Mouse (Mus musculus) heart, embryonic 14.5 days (tissue): ENCODE data around the gene Cks1brt. TPM values are rescaled to one million over a fixed set of nuclear protein-coding genes. Genes with fewer than 3 reads are reported as not detected.
"Not testable (repeated sequence)": the region's sequence is repeated elsewhere in the genome, so short reads cannot be mapped to it uniquely, and the experiment has no call there.

ENCODE experiments used
- ATAC-seq: fragments of 200-750 bp; cut with Nextera tagmentation; 2 replicates; pipeline ENCODE4 v1.8.0; 2017; ENCODE audit warnings: low read depth, moderate TSS enrichment; ENCODE audit not compliant: insufficient number of reproducible peaks, insufficient read depth, low FRiP score
- H3K27ac ChIP-seq, 2 experiments: fragments of 200-500 bp in 1 of 2; fragments of 300-500 bp in 1 of 2; sonication (generic) in 1 of 2; replicated peaks in 1 of 2; 2 replicates each; pipeline ENCODE4 v1.5.1; 2012 to 2014; ENCODE audit warnings: low read depth in 2 of 2, low read length in 2 of 2, control low read depth in 1 of 2, mild to moderate bottlenecking in 1 of 2, mixed read lengths in 1 of 2; ENCODE audit not compliant: control insufficient read depth in 1 of 2, insufficient read depth in 1 of 2
- H3K27me3 ChIP-seq: fragments of 300-500 bp; sonication (generic); 2 replicates; pipeline ENCODE4 v1.6.1; 2014; ENCODE audit warnings: mild to moderate bottlenecking, low read length, control low read depth; ENCODE audit not compliant: control insufficient read depth, insufficient read depth
- H3K36me3 ChIP-seq: fragments of 300-500 bp; sonication (generic); 2 replicates; pipeline ENCODE4 v1.6.1; 2014; ENCODE audit warnings: mild to moderate bottlenecking, control low read depth, low read length, mixed read lengths; ENCODE audit not compliant: control insufficient read depth, insufficient read depth
- H3K4me1 ChIP-seq, 2 experiments: fragments of 200-500 bp in 1 of 2; fragments of 300-500 bp in 1 of 2; sonication (generic) in 1 of 2; 2 replicates each; pipeline ENCODE4 v1.6.1; 2012 to 2014; ENCODE audit warnings: low read length in 2 of 2, control low read depth in 1 of 2, mixed read lengths in 1 of 2; ENCODE audit not compliant: control insufficient read depth in 2 of 2, insufficient read depth in 2 of 2
- H3K4me2 ChIP-seq: fragments of 300-500 bp; sonication (generic); 2 replicates; pipeline ENCODE4 v1.6.1; 2014; ENCODE audit warnings: mild to moderate bottlenecking, low read length
- H3K4me3 ChIP-seq, 2 experiments: fragments of 200-500 bp in 1 of 2; fragments of 300-500 bp in 1 of 2; sonication (generic) in 1 of 2; 2 replicates each; pipeline ENCODE4 v1.5.1; 2012 to 2014; ENCODE audit warnings: low read length in 2 of 2, mild to moderate bottlenecking in 2 of 2, control low read depth in 1 of 2, low read depth in 1 of 2, moderate library complexity in 1 of 2; ENCODE audit not compliant: control insufficient read depth in 1 of 2, insufficient read depth in 1 of 2
- H3K9ac ChIP-seq: fragments of 300-500 bp; sonication (generic); 2 replicates; pipeline ENCODE4 v1.6.1; 2014; ENCODE audit warnings: mild to moderate bottlenecking, low read length
- H3K9me3 ChIP-seq: fragments of 300-500 bp; sonication (generic); 2 replicates; pipeline ENCODE4 v1.6.1; 2016; ENCODE audit warnings: low read length, control low read depth; ENCODE audit not compliant: control insufficient read depth
- WGBS: fragments of 180-500 bp; shearing (Covaris S2); extraction: QIAGEN DNeasy Blood & Tissue Kit; methylation state at CpG from one replicate; pipeline ENCODE4 v1.1.7; 2014; 5-methylcytosine and 5-hydroxymethylcytosine counted together
- polyA plus RNA-seq: library from polyadenylated mRNA; unstranded; fragments of >200 nt; fragmentation: Nextera tagmentation; extraction: Ambion mirVana; gene quantifications from 2 replicates; pipeline ENCODE4 v1.2.1, GENCODE M21; 2014

The Cks1brt gene
- polyA plus RNA-seq, result not detected in 2 replicates

GRCm38 (mm10) chr8:85151624-85152023 lies at the start of gene Cks1brt:
TSS of gene Cks1brt (plus strand) at chr8:85151924.
- Histone ChIP-seq H3K36me3 (no peaks in the 10 kb centered on the region), H3K9me3 (peaks cover 44% of the 10 kb centered on the region), H3K27ac (no peak within 1 kb of the TSS), H3K4me1 (no peaks in the 10 kb centered on the region), H3K4me2 (no peak within 1 kb of the TSS), H3K4me3 (no peak within 1 kb of the TSS), H3K27me3 (no peaks in the 10 kb centered on the region), H3K9ac (no peak within 1 kb of the TSS)
- ATAC-seq, result no peak
- 75% methylated on average over 3 of the region's 3 CpGs for WGBS

- H3K9me3 ChIP-seq, result peaks cover 10% of the 10 kb centered on the region
- 88% methylated on average over 10 of the region's 10 CpGs for WGBS
- no peak overlapping the region for H3K4me2 ChIP-seq
- peaks cover 19% of the 10 kb centered on the region for H3K36me3 ChIP-seq
- ATAC-seq, result no peak
- no peaks in the 10 kb centered on the region for H3K27me3 ChIP-seq
- H3K4me1 ChIP-seq, result no peaks in the 10 kb centered on the region
- H3K9ac ChIP-seq, result no peak overlapping the region
- H3K27ac ChIP-seq, result no peak overlapping the region
- no peak overlapping the region for H3K4me3 ChIP-seq
Measured at GRCm38 (mm10) chr8:85113241-85113640, 38.5 kb upstream of the Cks1brt start.

GRCm38 (mm10) chr8:85115501-85115900 lies 36.2 kb upstream of the Cks1brt start:
- H3K36me3 ChIP-seq, result peaks cover 8% of the 10 kb centered on the region
- no peak overlapping the region for H3K4me3 ChIP-seq
- 71% methylated on average over 4 of the region's 4 CpGs for WGBS
- H3K27ac ChIP-seq, result no peak overlapping the region
- no peaks in the 10 kb centered on the region for H3K27me3 ChIP-seq
- 0 out of 4 replicates have a peak, but pooled peaks cover 0 to 3% of the 10 kb centered on the region in 2 experiments for H3K4me1 ChIP-seq
- H3K9ac ChIP-seq, result no peak overlapping the region
- peaks cover 5% of the 10 kb centered on the region; the same call in 1 of the 2 replicates for H3K9me3 ChIP-seq
- no peak overlapping the region for H3K4me2 ChIP-seq
- no peak for ATAC-seq

- Histone ChIP-seq H3K4me2 (no peak overlapping the region), H3K4me1 (0 out of 4 replicates have a peak, but pooled peaks cover 0 to 3% of the 10 kb centered on the region in 2 experiments), H3K36me3 (no peaks in the 10 kb centered on the region), H3K9me3 (no peaks in the 10 kb centered on the region), H3K4me3 (no peak overlapping the region), H3K27ac (no peak overlapping the region), H3K27me3 (no peaks in the 10 kb centered on the region), H3K9ac (no peak overlapping the region)
- 88% methylated on average over 7 of the region's 7 CpGs for WGBS
- no peak for ATAC-seq
Measured at GRCm38 (mm10) chr8:85116984-85117383, 34.7 kb upstream of the Cks1brt start.

GRCm38 (mm10) chr8:85119052-85119981 lies 32.4 kb upstream of the Cks1brt start:
- Histone ChIP-seq H3K27ac (peak overlapping the region in 1 of 2 experiments; percentile 49; a peak in 1 of 4 replicates), H3K9ac (peak overlapping the region; percentile 83), H3K27me3 (no peaks in the 10 kb centered on the region), H3K4me1 (0 out of 4 replicates have a peak, but pooled peaks cover 0 to 3% of the 10 kb centered on the region in 2 experiments), H3K9me3 (no peaks in the 10 kb centered on the region), H3K4me2 (peak overlapping the region; percentile 89), H3K4me3 (peak overlapping the region; percentile 67 to 91), H3K36me3 (no peaks in the 10 kb centered on the region)
- WGBS, result 8% methylated on average over 37 of the region's 37 CpGs
- ATAC-seq, result peak; percentile 81

GRCm38 (mm10) chr8:85120251-85120650 lies 31.5 kb upstream of the Cks1brt start:
- H3K27me3 ChIP-seq, H3K36me3 ChIP-seq, H3K4me2 ChIP-seq, H3K9ac ChIP-seq, H3K4me1 ChIP-seq, H3K9me3 ChIP-seq, ATAC-seq, H3K27ac ChIP-seq, H3K4me3 ChIP-seq: not testable (repeated sequence)
- WGBS, result 78% methylated on average over 5 of the region's 5 CpGs

GRCm38 (mm10) chr8:85122995-85123394 lies 28.7 kb upstream of the Cks1brt start, which contains the start of gene Zfp791:
TSS of gene Zfp791 (minus strand) at chr8:85123095.
- Histone ChIP-seq H3K4me3 (no peak within 1 kb of the TSS), H3K36me3 (no peaks in the 10 kb centered on the region), H3K27me3 (no peaks in the 10 kb centered on the region), H3K9me3 (no peaks in the 10 kb centered on the region), H3K4me2 (no peak within 1 kb of the TSS), H3K27ac (no peak within 1 kb of the TSS), H3K9ac (no peak within 1 kb of the TSS), H3K4me1 (0 out of 4 replicates have a peak, but pooled peaks cover 0 to 3% of the 10 kb centered on the region in 2 experiments)
- ATAC-seq, result no peak
- 72% methylated on average over 3 of the region's 3 CpGs for WGBS
